Mouse (Mus musculus): ENCODE data around the gene 1600002K03Rik.

- TF ChIP-seq CTCF (conservative IDR thresholded peaks at IDR 0.05; ENCODE audit: low read length), result no peak
- TF ChIP-seq POU5F1 (IDR thresholded peaks at IDR 0.05; ENCODE audit: borderline replicate concordance, low read length), result no peak
- TF ChIP-seq NANOG (IDR thresholded peaks at IDR 0.05; ENCODE audit: borderline replicate concordance, low read length), result no peak
Observed at GRCm38 (mm10) chr10:80143664-80144063, 29.1 kb upstream of the 1600002K03Rik start.
